Mouse (Mus musculus) retina, adult 2 months (tissue): ENCODE results near the gene Skor1.

Experiments used
- DNase-seq: peaks from one replicate; pipeline ENCODE4 v3.0.0-alpha.2; 2012; ENCODE audit warnings: low read depth, low spot score

The Skor1 gene

GRCm38 (mm10) chr9:63149372-63149766, 608 bp upstream of the Skor1 start:
- DNase-seq = no peak

DNA sequence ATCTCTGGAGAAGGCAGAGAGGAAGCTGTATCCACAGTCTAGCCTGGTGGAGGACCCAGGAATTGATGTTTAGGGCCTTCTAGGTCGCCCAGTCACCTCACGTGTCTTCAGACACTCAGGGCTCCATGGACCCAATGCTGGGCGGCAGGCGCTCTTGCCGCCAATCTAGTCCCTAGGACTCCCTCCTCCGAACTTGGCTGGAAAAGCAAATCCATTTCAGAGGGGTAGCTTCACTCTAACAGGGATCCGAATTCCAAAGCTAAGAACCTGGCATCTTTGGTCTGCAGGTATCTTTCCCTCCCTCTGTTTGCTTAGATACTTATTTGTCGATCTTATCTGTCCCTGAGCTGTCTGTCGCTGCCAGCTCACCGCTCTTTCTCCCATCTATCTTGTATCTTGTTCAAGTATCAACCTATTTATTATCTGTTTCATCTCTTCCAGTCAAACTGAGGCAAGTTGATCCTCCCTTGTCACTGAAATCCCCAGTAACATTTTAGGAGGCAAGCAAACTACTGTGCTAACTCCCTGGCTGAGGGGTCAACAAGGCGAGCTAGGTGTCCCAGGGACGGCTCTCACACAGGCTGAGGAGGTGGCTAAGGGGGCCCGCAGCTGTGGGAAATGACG, 863 bp downstream of the Skor1 start:
- DNase-seq = no peak

- no peak for DNase-seq
Measured at GRCm38 (mm10) chr9:63147296-63147695, 1.5 kb downstream of the Skor1 start.

GRCm38 (mm10) chr9:63146856-63147274, 1.9 kb downstream of the Skor1 start:
- no peak for DNase-seq

DNA sequence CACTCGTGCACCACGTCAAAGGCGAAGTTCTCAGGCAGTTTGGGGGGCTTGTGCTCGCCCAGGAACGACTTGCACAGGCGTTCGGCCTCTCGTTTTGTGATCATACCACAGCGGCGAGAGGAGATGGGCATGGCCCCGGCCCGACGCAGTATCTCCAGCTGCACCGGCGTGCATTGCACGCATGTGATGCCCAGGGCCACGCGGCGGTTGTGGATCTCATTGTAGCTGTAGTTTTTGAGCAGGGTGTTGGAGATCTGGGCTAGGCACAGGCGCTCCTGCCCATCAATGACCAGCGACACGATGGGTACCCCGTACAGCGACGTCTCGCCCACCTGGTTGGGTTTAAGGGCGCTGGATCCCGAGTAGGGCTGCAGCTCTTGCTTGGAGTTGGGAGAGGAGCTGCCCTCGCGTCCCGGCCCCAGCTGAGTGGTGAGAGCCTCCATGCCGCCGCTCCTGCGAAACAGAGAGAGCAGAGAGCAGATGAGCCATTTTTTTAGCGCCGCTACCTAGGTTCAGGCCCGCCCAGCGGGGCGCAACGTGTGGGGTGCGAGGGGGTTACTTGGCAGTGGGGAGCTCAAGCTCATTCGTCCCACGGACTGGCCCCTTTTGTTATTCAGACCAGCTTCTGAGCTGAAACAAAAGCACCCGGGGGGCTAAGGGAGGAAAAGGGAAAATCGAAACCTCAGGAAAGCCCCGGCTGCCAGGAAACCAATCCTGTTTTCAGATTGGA, 2.5 kb downstream of the Skor1 start:
- no peak for DNase-seq

GRCm38 (mm10) chr9:63145249-63146125, 3.3 kb downstream of the Skor1 start:
- DNase-seq = no peak

- no peak for DNase-seq
Measured at GRCm38 (mm10) chr9:63144502-63145248, 4.1 kb downstream of the Skor1 start.

DNA sequence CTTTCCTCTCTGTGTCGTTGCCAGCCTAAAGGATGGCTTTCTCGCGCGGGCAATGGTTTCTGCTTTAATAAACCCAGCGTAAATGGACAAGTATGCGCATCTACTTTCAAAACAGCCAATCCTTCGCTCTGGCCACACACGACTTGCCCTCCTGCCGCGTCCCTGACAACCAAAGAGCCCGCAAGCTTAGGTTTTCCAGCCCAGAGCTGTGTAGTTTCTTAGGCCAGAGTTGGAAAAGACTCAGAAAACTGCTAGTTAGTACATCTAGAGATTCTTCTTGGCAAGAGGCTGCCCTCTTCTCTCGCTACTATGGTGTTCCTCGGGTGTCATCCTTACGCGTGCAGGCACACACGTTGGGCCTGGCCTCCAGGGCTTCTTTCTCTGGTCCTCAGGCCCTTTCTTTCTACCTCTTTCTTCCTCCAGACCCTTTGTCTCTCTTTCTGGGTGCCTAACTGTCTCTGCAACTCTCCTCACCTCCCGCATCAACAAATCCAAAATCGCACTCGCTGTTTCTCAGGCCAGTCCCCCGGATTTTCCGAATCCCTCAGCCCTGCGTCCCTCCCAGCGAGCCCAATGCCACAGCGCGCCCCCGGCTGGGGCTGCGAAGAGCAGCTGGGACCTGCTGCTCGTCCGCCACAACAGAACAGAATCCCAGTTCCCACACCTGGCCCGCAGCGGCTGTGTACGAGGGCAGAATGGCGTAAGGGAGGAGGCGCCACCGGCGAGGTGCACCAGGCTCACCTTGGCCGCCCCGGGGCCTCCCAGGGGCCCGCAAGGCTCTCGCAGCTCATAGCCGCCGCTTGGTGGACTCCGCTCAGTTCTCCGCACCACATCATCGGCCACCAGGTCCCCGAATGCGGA, 4.9 kb downstream of the Skor1 start:
- no peak for DNase-seq

GRCm38 (mm10) chr9:63143227-63143626, 5.5 kb downstream of the Skor1 start:
- DNase-seq = no peak

DNA sequence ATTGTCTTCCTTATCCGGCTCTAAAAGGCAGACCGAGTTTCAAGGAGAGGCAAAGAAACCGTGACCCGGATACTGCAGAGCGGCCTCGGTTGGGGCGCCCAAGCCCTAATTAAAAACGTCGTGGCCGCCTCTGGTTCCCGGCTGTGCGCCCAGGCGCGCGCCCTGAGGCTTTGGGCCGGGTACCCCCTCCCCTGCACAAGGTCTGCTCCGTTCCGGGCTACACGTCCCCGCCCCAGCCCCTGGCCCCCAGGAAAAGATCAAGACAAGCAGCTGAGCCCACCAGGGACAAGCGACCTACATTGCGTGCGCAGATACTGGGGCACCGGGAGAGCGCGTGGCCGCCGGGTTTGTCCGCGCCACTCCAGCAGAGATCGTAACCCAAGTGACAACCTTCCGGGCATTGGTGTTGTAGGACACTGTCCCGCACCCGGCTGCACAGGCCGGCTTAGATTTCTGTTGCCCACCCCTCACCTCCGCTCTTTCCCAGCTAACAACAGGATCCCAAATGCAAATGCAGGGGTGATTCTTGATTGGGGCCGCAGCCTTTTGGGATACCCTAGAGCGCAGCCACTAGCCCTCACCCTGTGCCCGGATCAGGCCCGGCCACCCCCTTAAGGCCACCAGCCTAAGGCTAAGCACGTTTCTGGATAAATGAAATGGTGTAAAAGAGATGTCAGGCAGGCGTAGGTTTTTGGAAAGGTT, 6.3 kb downstream of the Skor1 start:
- no peak for DNase-seq

- DNase-seq = no peak
Measured at GRCm38 (mm10) chr9:63141641-63142334, 7.0 kb downstream of the Skor1 start.

DNA sequence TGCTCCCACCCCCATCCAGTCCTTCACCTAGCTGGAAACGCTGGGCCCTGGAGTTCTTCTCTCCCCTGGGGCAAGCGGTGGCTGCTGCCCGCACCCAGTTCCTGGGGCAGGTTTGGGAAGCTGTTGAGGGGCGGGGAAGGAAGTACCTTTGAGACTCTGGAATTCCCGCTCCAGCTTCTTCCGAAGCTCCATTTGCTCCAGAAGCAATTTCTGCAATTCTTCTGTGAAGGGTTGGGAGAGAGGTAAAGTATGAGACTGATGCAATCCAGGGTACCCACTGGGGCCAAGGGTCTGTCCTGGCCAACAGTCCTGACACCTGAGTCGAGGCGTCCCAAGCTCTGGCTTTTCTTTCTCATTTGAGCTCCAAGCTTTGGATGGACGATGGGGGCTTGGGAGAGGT, 8.6 kb downstream of the Skor1 start:
- DNase-seq = no peak

GRCm38 (mm10) chr9:63139661-63140060, 9.1 kb downstream of the Skor1 start:
- DNase-seq = no peak

- no peak for DNase-seq
Measured at GRCm38 (mm10) chr9:63138481-63138967, 10.2 kb downstream of the Skor1 start.

- DNase-seq = no peak
Measured at GRCm38 (mm10) chr9:63137615-63137915, 11.2 kb downstream of the Skor1 start.

DNA sequence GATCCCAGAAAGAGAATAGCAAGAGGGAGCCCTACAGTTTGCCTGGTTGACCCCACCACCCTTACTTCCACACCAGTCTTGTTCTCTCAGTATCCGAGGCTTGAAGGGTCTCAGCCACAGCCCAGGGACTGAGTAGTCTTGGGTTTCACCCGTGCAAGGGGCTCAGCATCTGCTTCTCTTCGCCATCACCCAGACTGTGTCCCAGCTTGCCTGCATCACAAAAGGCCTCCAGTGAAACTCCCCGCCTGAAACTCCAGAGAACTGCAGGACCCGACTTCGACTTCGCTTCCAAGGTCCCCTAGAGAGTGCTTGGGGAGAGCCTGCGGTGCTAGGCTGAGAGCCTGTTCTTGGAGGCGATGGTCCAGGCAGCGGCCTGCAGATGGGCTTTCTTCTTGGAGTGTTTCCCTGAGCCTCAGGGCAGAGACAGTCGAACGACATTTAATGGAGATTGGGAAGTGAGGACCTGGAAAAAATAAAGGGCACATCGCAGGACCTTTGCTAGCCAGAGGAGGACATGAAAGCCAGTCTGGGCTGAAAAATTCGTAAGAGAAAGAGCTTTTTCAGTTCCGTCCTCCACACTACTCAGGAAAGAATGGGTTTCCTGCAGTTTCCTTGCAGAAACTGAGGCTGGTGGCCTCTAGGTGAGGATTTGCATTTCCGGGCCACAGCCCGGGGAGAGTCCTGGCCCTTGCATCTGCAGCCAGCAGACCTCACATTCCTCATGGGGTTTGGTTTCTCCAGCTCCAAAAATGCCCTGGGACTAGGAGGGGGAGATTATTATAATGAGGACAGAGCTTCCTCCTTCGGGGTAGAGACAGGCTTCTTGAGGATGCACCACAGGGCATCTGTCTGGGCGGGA, 11.8 kb downstream of the Skor1 start:
- DNase-seq = no peak

DNA sequence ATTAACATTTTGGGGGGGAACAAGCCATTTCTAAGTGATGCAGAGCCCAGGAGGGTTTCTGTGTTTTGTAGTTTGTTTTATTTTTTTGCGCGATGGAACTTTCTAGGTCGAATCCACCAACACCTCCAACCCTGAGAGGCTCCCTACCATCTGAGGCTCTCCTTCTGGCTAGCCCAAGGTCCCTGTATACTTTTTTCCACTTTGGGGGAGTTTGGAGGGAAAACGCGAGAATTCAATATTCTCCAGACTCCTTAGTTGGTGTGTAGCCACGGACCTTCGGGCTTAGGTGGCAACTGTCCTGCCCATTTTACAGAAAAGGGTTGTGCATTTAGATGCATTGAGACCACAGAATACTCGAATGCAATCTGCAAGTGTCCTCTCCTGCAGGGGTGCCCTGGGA, 12.5 kb downstream of the Skor1 start:
- DNase-seq = no peak

DNA sequence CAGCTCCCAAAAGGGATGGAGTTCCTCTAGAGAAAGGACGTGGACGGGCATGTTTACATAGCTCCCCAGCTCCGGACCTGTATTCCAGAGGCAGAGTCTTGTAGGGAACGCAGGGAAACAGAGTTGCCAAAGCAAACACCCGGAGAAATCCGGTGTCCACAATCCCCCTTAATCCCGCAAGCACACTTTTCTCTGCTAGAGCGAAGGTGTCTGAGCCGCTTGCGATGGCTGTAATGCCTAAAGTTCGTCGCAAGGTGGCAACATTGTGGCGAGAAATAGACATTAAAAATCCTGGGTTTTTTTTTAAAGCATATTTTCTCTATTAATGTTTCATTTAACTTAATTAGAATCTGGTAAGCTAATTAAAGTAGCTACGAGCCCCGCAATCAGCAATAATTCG, 13.0 kb downstream of the Skor1 start:
- DNase-seq = peak; percentile 61

GRCm38 (mm10) chr9:63135356-63135755, 13.4 kb downstream of the Skor1 start:
- DNase-seq = no peak
